Mouse (Mus musculus): Measurements from ENCODE around the gene Polrmt. TPM values are rescaled to one million over a fixed set of nuclear protein-coding genes. Genes with fewer than 3 reads are reported as not detected.

The Polrmt gene
- polyA plus RNA-seq, 1 experiment from 2014 or later, result 33.3 TPM

- no peaks in the 10 kb centered on the region for H3K9me3 ChIP-seq (replicated peaks; ENCODE audit: control insufficient read depth, low read length)
- 34% methylated on average over 7 of the region's 7 CpGs for WGBS
- H3K4me3 ChIP-seq (replicated peaks; ENCODE audit: low read length), result no peak overlapping the region
- no peak for ATAC-seq (ENCODE audit: insufficient read depth, low FRiP score)
- H3K9ac ChIP-seq (ENCODE audit: low read length), result no peak overlapping the region
- no peaks in the 10 kb centered on the region for H3K36me3 ChIP-seq (ENCODE audit: control insufficient read depth, insufficient read depth, low read length)
- H3K27ac ChIP-seq (ENCODE audit: low read length), result no peak overlapping the region
- no peaks in the 10 kb centered on the region for H3K4me1 ChIP-seq (ENCODE audit: control insufficient read depth, insufficient read depth, low read length)
- no peaks in the 10 kb centered on the region for H3K27me3 ChIP-seq (ENCODE audit: control insufficient read depth, insufficient read depth, low read length)
- H3K4me2 ChIP-seq (ENCODE audit: low read depth, low read length), result no peak overlapping the region
Measured at GRCm38 (mm10) chr10:79788386-79789158, 42.2 kb upstream of the Polrmt start.

- Histone ChIP-seq H3K4me2 (ENCODE audit: low read depth, low read length) (no peak overlapping the region), H3K9ac (ENCODE audit: low read length) (no peak overlapping the region), H3K27ac (ENCODE audit: low read length) (no peak overlapping the region), H3K4me3 (replicated peaks; ENCODE audit: low read length) (no peak overlapping the region), H3K4me1 (ENCODE audit: control insufficient read depth, insufficient read depth, low read length) (peaks cover 13% of the 10 kb centered on the region), H3K36me3 (ENCODE audit: control insufficient read depth, insufficient read depth, low read length) (no peaks in the 10 kb centered on the region; the same call in 1 of the 2 replicates), H3K27me3 (ENCODE audit: control insufficient read depth, insufficient read depth, low read length) (no peaks in the 10 kb centered on the region), H3K9me3 (replicated peaks; ENCODE audit: control insufficient read depth, low read length) (no peaks in the 10 kb centered on the region)
- no peak for ATAC-seq (ENCODE audit: insufficient read depth, low FRiP score)
- WGBS, result 47% methylated on average over 27 of the region's 27 CpGs
Measured at GRCm38 (mm10) chr10:79783920-79784800, 37.8 kb upstream of the Polrmt start.

GRCm38 (mm10) chr10:79783050-79783449 is 36.7 kb upstream of the Polrmt start:
- Histone ChIP-seq H3K9me3 (replicated peaks; ENCODE audit: control insufficient read depth, low read length) (no peaks in the 10 kb centered on the region), H3K27me3 (ENCODE audit: control insufficient read depth, insufficient read depth, low read length) (no peaks in the 10 kb centered on the region), H3K4me3 (replicated peaks; ENCODE audit: low read length) (no peak overlapping the region), H3K4me2 (ENCODE audit: low read depth, low read length) (no peak overlapping the region), H3K9ac (ENCODE audit: low read length) (no peak overlapping the region), H3K36me3 (ENCODE audit: control insufficient read depth, insufficient read depth, low read length) (no peaks in the 10 kb centered on the region; the same call in 1 of the 2 replicates), H3K4me1 (ENCODE audit: control insufficient read depth, insufficient read depth, low read length) (peaks cover 23% of the 10 kb centered on the region), H3K27ac (ENCODE audit: low read length) (no peak overlapping the region)
- no peak for ATAC-seq (ENCODE audit: insufficient read depth, low FRiP score)
- WGBS, result 64% methylated on average over 7 of the region's 7 CpGs

- H3K9me3 ChIP-seq (replicated peaks; ENCODE audit: control insufficient read depth, low read length), result no peaks in the 10 kb centered on the region
- no peaks in the 10 kb centered on the region; the same call in 1 of the 2 replicates for H3K36me3 ChIP-seq (ENCODE audit: control insufficient read depth, insufficient read depth, low read length)
- no peaks in the 10 kb centered on the region for H3K27me3 ChIP-seq (ENCODE audit: control insufficient read depth, insufficient read depth, low read length)
- WGBS, result 62% methylated on average over 5 of the region's 5 CpGs
- H3K4me1 ChIP-seq (ENCODE audit: control insufficient read depth, insufficient read depth, low read length), result peaks cover 34% of the 10 kb centered on the region
- no peak overlapping the region for H3K4me3 ChIP-seq (replicated peaks; ENCODE audit: low read length)
- no peak overlapping the region for H3K4me2 ChIP-seq (ENCODE audit: low read depth, low read length)
- ATAC-seq (ENCODE audit: insufficient read depth, low FRiP score), result no peak
- H3K9ac ChIP-seq (ENCODE audit: low read length), result no peak overlapping the region
- H3K27ac ChIP-seq (ENCODE audit: low read length), result no peak overlapping the region
Measured at GRCm38 (mm10) chr10:79781956-79782355, 35.6 kb upstream of the Polrmt start.

GRCm38 (mm10) chr10:79781139-79781538 is 34.8 kb upstream of the Polrmt start:
- Histone ChIP-seq H3K36me3 (ENCODE audit: control insufficient read depth, insufficient read depth, low read length) (no peaks in the 10 kb centered on the region; the same call in 1 of the 2 replicates), H3K4me3 (replicated peaks; ENCODE audit: low read length) (peak overlapping the region; percentile 54), H3K9ac (ENCODE audit: low read length) (peak overlapping the region; percentile 44), H3K27ac (ENCODE audit: low read length) (peak overlapping the region; percentile 66), H3K27me3 (ENCODE audit: control insufficient read depth, insufficient read depth, low read length) (no peaks in the 10 kb centered on the region), H3K4me1 (ENCODE audit: control insufficient read depth, insufficient read depth, low read length) (peaks cover 36% of the 10 kb centered on the region), H3K9me3 (replicated peaks; ENCODE audit: control insufficient read depth, low read length) (no peaks in the 10 kb centered on the region), H3K4me2 (ENCODE audit: low read depth, low read length) (peak overlapping the region; percentile 84)
- WGBS, result 29% methylated on average over 21 of the region's 21 CpGs
- no peak for ATAC-seq (ENCODE audit: insufficient read depth, low FRiP score)

GRCm38 (mm10) chr10:79780664-79781015 is 34.3 kb upstream of the Polrmt start:
- Histone ChIP-seq H3K27me3 (ENCODE audit: control insufficient read depth, insufficient read depth, low read length) (no peaks in the 10 kb centered on the region), H3K4me1 (ENCODE audit: control insufficient read depth, insufficient read depth, low read length) (peaks cover 36% of the 10 kb centered on the region), H3K27ac (ENCODE audit: low read length) (peak overlapping the region; percentile 66), H3K4me3 (replicated peaks; ENCODE audit: low read length) (peak overlapping the region; percentile 54), H3K9ac (ENCODE audit: low read length) (peak overlapping the region; percentile 62), H3K9me3 (replicated peaks; ENCODE audit: control insufficient read depth, low read length) (no peaks in the 10 kb centered on the region), H3K4me2 (ENCODE audit: low read depth, low read length) (peak overlapping the region; percentile 84), H3K36me3 (ENCODE audit: control insufficient read depth, insufficient read depth, low read length) (no peaks in the 10 kb centered on the region; the same call in 1 of the 2 replicates)
- no peak for ATAC-seq (ENCODE audit: insufficient read depth, low FRiP score)
- 2% methylated on average over 13 of the region's 13 CpGs for WGBS

GRCm38 (mm10) chr10:79779784-79780663 is 33.6 kb upstream of the Polrmt start:
- Histone ChIP-seq H3K4me3 (replicated peaks; ENCODE audit: low read length) (peak overlapping the region; percentile 54), H3K27me3 (ENCODE audit: control insufficient read depth, insufficient read depth, low read length) (no peaks in the 10 kb centered on the region), H3K9me3 (replicated peaks; ENCODE audit: control insufficient read depth, low read length) (no peaks in the 10 kb centered on the region), H3K4me1 (ENCODE audit: control insufficient read depth, insufficient read depth, low read length) (peaks cover 36% of the 10 kb centered on the region), H3K27ac (ENCODE audit: low read length) (peak overlapping the region; percentile 66; the same call in 1 of the 2 replicates), H3K9ac (ENCODE audit: low read length) (peak overlapping the region; percentile 65), H3K4me2 (ENCODE audit: low read depth, low read length) (peak overlapping the region; percentile 84), H3K36me3 (ENCODE audit: control insufficient read depth, insufficient read depth, low read length) (no peaks in the 10 kb centered on the region; the same call in 1 of the 2 replicates)
- WGBS, result 2% methylated on average over 54 of the region's 55 CpGs
- peak; percentile 91 for ATAC-seq (ENCODE audit: insufficient read depth, low FRiP score)

- Histone ChIP-seq H3K9ac (ENCODE audit: low read length) (no peak overlapping the region), H3K4me3 (replicated peaks; ENCODE audit: low read length) (no peak overlapping the region), H3K4me1 (ENCODE audit: control insufficient read depth, insufficient read depth, low read length) (peaks cover 36% of the 10 kb centered on the region), H3K4me2 (ENCODE audit: low read depth, low read length) (peak overlapping the region; percentile 84; the same call in 1 of the 2 replicates), H3K27ac (ENCODE audit: low read length) (no peak overlapping the region), H3K36me3 (ENCODE audit: control insufficient read depth, insufficient read depth, low read length) (no peaks in the 10 kb centered on the region; the same call in 1 of the 2 replicates), H3K9me3 (replicated peaks; ENCODE audit: control insufficient read depth, low read length) (0 out of 2 replicates have a peak, but pooled peaks cover 2% of the 10 kb centered on the region), H3K27me3 (ENCODE audit: control insufficient read depth, insufficient read depth, low read length) (no peaks in the 10 kb centered on the region)
- 32% methylated on average over 2 of the region's 2 CpGs for WGBS
- ATAC-seq (ENCODE audit: insufficient read depth, low FRiP score), result no peak
Measured at GRCm38 (mm10) chr10:79779193-79779592, 32.8 kb upstream of the Polrmt start.
